Mouse (Mus musculus): ENCODE results near the gene Csad. TPM values are rescaled to one million over a fixed set of nuclear protein-coding genes. Genes with fewer than 3 reads are reported as not detected.
A peak's percentile ranks its signal among the peaks of the same experiment; 100 is the strongest.

Gene Csad
- total RNA-seq (2021): 10 to 100 TPM; 39.5 to 40.4 TPM
- long read RNA-seq, experiment 1, partial matches to known transcripts: 7 of 24 reads
- long read RNA-seq, experiment 1, other reads (novel, unspliced or antisense): 17 of 24 reads
- long read RNA-seq, experiment 2, partial matches to known transcripts: 4 of 20 reads
- long read RNA-seq, experiment 2, other reads (novel, unspliced or antisense): 16 of 20 reads

DNA sequence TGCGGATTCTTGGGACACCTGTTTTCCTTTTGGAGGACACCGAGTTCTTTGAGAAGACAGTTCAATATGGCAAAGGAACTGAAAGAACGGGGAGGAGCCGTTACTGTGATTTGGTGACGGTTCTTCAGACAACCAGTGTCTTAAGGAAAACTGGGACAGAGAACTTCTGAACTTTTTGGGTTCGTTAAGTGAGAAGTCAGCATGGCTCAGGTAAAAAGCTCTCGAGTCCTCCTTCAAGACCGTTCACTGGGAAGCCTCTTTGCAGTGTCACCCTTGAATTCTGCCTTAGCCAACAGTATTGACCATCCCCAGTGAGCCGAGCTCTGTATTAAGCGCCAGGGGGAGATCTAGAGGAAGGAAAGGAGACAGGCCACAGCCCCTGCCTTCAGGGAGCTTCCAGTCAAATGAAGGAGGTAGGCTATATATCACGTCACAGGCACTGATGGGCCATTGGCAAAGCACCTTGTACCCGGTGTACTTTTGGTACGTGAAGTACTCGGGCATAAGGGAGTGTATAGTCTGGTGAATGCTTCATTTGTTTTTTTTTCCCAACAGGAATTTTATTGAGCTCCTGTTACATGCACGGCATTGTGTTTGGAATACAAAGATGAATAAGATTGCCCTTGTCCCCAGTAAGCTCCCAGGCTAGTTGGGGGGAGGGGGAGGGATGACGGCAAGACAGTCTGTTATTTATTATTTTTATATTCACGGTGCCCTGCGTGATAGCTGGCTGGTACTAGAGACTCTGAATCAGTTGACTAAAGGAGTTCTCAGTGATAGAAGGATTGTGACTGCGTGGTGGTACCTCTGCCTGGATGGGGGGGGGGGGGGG, at the start of gene Csad:
TSS of gene Csad (minus strand) at position 51 of the 832 bp plus-strand sequence.
- Histone ChIP-seq H3K27ac (peak within 1 kb of the TSS; percentile 99), H3K4me3 (peak within 1 kb of the TSS; percentile 82)
- TF ChIP-seq CTCF (conservative IDR thresholded peaks at IDR 0.05): 0 out of 2 replicates have a peak, but pooled peaks have one; percentile 10
- no peak for DNase-seq (ENCODE audit: low spot score in 2 of 2)

DNA sequence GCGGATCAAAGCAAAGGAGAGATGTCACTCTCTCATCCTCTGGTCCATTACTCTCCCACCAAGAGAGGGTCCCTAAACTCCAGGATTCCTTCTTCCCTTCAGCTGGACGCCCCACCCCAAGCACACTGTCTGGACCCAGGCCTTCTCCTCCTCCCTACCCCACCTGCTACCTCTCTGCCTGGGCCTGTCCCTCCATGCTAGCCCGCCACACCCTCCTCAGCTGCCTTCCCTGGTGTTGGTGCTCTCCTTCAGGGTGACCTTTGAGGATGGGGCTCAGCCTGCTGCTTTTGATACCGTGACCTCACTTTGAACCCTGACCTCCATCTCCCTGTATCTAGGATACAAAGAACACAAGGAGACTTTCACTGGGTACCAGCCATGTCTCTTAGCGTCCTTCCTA, 46.0 kb upstream of the Csad start:
- TF ChIP-seq CTCF (conservative IDR thresholded peaks at IDR 0.05): no peak
- no peak overlapping the region for H3K4me3 ChIP-seq
- no peak for DNase-seq (ENCODE audit: low spot score in 2 of 2)

DNA sequence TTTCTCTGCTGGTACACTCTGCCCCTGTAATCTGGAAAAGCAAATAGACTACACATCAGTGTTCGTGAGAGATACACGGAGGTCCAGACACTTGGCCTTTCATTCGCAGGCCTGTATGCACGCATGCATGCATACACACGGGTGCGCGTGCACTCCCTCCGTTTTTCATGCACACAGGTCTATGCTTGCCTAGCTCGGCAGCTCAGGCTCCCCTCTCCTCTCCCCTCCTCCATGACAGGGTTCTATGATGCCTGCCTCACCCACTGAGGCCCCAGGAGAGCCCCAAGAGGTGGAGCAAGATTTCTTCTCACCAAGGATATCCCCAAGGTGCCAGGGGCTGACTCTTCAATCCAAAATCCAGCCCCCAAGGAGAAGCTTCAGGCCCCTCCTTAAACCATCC, 45.4 kb upstream of the Csad start:
- no peak for DNase-seq (ENCODE audit: low spot score in 2 of 2)
- Histone ChIP-seq H3K27ac (peak overlapping the region; percentile 74), H3K4me3 (no peak overlapping the region)
- TF ChIP-seq CTCF (conservative IDR thresholded peaks at IDR 0.05): no peak

More for the DNA sequence above, 46.0 kb upstream of the Csad start:
- H3K27ac ChIP-seq: no peak overlapping the region; the same call in 1 of the 2 replicates

DNA sequence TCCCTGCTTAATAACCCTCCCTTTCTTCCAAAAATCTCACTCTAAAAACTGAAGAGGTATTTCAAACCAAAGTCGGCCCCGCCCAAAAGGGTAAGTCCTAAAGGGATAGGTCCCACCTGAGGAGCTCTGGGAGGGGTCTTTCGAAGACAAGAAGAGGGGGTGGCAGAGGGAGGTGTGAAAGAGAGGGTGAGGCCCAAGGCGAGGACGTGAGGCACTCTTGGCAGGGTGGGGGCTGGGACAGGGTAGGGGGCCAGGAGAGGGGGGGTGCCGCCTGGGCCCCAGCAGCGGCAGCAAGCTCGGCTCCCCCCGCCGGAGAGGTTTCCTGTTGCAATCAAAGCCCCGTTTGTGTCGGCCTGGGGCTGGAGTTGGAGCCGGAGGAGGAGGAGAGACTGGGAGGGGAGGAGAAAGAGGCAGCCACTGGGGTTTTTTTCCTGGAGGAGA, 44.7 kb upstream of the Csad start:
- no peak for TF ChIP-seq CTCF (conservative IDR thresholded peaks at IDR 0.05)
- Histone ChIP-seq H3K4me3 (no peak overlapping the region; the same call in 1 of the 2 replicates), H3K27ac (peak overlapping the region; percentile 74)
- DNase-seq (ENCODE audit: low spot score in 2 of 2): no peak

DNA sequence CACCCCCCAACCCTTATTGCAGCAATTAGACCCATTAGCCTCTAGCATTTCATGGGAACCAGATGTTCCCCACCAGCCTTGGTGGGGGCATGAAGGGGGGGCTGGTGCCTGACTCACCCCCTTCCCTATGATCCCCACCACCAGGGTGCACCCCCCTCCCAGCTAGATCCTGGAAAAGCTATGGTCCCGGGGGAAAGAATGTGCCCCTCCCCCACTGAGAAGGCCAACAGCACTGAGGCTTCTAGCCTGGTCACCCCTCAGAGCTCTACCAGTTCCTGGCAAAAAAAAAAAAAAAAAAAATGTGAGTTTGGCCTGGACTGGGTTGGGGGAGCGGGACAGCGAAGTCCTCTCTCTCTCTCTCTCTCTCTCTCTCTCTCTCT, 44.3 kb upstream of the Csad start:
- no peak for TF ChIP-seq CTCF (conservative IDR thresholded peaks at IDR 0.05)
- H3K4me3 ChIP-seq: no peak overlapping the region
- H3K27ac ChIP-seq: peak overlapping the region; percentile 95
- no peak for DNase-seq (ENCODE audit: low spot score in 2 of 2)

- Histone ChIP-seq H3K4me3 (peak overlapping the region; percentile 79), H3K27ac (peak overlapping the region; percentile 95)
- DNase-seq (ENCODE audit: low spot score in 2 of 2): no peak
- TF ChIP-seq CTCF (conservative IDR thresholded peaks at IDR 0.05): no peak
These were observed 43.7 kb upstream of the Csad start for GRCm38 (mm10) chr15:102248131-102248811.

- no peak; the same call in 1 of the 2 replicates for TF ChIP-seq CTCF (conservative IDR thresholded peaks at IDR 0.05)
- peak overlapping the region; percentile 79 for H3K4me3 ChIP-seq
- H3K27ac ChIP-seq: peak overlapping the region; percentile 95
- peak in 1 of 2 experiments; percentile 59 for DNase-seq (ENCODE audit: low spot score in 2 of 2)
These were observed 43.0 kb upstream of the Csad start for GRCm38 (mm10) chr15:102247252-102248130.

GRCm38 (mm10) chr15:102246866-102247251, 42.3 kb upstream of the Csad start:
- H3K4me3 ChIP-seq: peak overlapping the region; percentile 79
- DNase-seq (ENCODE audit: low spot score in 2 of 2): peak; percentile 86 to 90
- TF ChIP-seq CTCF (conservative IDR thresholded peaks at IDR 0.05): no peak
- peak overlapping the region; percentile 95 for H3K27ac ChIP-seq

- no peak for TF ChIP-seq CTCF (conservative IDR thresholded peaks at IDR 0.05)
- H3K4me3 ChIP-seq: peak overlapping the region; percentile 79
- peak overlapping the region; percentile 95 for H3K27ac ChIP-seq
- DNase-seq (ENCODE audit: low spot score in 2 of 2): peak; percentile 66 to 78
These were observed 41.6 kb upstream of the Csad start for GRCm38 (mm10) chr15:102245891-102246741.

GRCm38 (mm10) chr15:102245461-102245881, 40.9 kb upstream of the Csad start:
- no peak for DNase-seq (ENCODE audit: low spot score in 2 of 2)
- no peak for TF ChIP-seq CTCF (conservative IDR thresholded peaks at IDR 0.05)
- Histone ChIP-seq H3K4me3 (peak overlapping the region; percentile 79), H3K27ac (peak overlapping the region; percentile 95)
